Mouse (Mus musculus) right cerebral cortex, adult 2 months (tissue): ENCODE data around the gene P3h3.
A peak's percentile ranks its signal among the peaks of the same experiment; 100 is the strongest.
"Not testable (repeated sequence)": the region's sequence is repeated elsewhere in the genome, so short reads cannot be mapped to it uniquely, and the experiment has no call there.

ENCODE experiments used
- DNase-seq, 2 experiments: peaks; one replicate each; pipeline ENCODE4 v3.0.0; 2021 to 2022; ENCODE audit warnings: low spot score in 2 of 2

Gene P3h3

DNA sequence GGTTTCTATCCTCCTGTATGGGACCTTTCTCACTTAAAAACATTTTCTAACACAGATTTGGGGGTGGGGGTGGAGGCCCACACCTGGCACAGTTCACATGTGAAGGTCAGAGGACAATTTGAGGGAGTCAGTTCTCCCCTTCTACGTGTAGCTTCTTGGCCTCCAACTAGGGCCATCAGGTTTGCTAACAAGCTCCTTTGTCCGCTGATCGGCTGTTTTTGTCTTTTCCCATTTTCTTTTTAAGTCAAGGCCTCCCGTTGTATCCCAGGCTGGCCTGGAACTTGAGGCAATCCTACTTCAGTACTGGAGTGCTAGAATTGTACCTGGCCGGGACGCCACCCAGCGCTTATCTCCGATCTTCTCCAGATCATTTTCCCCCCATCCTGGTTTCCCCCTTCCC lies 25.9 kb downstream of the P3h3 start:
- no peak for DNase-seq

DNA sequence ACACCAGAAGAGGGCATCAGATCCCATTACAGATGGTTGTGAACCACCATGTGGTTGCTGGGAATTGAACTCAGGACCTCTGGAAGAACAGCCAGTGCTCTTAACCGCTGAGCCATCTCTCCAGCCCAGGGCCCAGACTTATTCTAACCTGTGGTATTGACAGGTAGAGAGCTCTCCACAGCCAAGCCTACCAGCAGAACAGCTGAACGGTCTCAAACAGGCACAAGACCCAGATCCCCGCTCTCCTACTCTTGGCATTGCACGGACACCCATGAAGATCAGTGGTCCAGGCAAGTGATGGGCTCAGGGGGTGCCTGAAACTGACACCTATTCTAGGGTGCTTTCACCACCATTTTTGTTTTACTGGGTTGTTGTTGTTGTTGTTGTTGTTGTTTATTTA lies 26.4 kb downstream of the P3h3 start:
- DNase-seq = not testable (repeated sequence)

DNA sequence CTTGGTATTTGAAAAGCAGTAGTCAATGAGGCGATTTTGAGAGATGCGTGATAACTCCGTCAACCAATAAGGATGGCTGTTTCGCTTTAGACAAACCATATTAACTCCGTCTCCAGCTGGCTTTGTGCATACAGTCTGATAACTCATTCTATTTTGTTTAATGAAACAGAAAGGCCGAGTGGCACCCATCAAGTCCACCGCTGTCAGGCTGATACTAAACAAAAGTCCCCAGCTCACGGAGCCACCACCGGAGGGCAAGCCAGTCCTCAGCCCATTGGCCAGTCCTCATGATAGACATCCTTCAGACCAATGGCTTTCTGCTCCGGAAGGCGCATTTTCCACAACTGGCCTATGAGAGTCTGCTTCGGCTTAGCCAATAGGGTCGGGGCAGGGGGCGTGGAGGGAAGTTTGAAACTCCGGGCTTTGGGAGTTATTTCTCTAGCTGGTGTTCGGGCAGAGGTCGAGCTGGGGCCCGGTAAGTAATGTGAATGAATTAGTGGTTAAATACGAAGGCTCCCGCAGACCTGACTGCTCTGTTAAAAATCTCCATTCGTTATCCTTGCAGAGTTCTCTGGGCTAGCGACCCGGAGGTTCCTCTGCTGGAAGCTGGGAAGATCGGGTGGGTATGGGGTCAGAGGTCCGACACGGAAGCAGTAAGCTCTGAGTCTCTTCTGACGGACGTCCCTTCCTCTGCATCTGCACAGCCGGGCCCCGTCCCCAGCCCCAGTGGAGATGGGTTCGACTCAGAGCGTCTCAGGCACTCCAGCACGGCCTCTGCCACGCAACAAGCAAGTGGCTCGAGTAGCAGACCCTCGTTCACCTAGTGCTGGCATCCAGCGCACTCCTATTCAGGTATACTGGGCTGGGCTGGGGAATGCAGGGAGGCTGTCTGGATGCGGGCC lies 27.5 kb downstream of the P3h3 start:
- peak; percentile 94 to 95 for DNase-seq

DNA sequence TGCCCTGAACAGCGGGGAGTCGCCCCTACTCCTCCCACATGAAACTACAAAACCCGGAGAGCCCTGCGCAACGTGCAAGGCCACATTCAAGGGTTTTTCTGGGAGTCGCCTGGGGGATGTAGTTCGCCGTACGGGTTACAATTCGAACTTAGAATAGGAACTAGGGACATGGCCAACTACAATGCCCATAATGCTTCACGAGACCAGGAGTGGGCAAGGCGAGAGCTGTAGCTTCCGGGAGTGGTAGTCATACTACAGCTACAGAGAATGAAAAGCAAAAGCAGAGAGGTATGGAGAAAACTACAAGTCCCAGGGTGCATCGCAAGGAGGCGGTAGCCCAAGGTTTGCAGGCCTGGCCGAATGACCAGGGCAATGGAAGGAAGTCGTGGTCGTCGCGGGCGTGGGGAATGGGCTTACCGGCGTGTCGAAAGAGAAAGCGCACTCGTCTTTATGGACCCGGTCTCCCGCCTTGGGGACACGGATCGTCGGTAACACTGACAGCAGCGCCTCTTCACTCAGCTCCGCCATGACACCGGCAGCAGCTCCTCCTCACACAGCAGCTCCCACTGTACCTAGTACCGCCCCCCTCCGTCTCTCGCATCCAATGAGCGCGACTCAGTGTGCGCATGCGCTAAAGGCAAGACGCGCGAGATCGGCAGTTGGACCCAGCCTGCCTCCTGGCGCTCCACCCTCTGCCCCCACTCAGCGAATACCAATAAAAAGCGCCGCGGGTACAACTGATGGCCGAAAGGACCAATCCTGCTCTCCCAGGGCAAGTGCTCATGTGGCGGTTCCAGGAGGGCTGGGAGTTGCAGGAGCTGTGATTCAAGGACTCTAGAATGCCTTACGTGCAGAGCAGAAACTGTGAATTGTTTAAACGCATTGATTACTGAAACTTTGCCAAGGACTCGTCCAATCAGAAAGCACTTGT lies 28.4 kb downstream of the P3h3 start, which contains the start of the genes Usp5 and Cdca3:
Gene Usp5, minus strand, starts transcription at position 617 of the 931 bp plus-strand sequence.
Gene Cdca3, plus strand, starts transcription at position 680 of the 931 bp plus-strand sequence.
- DNase-seq = peak; percentile 99

DNA sequence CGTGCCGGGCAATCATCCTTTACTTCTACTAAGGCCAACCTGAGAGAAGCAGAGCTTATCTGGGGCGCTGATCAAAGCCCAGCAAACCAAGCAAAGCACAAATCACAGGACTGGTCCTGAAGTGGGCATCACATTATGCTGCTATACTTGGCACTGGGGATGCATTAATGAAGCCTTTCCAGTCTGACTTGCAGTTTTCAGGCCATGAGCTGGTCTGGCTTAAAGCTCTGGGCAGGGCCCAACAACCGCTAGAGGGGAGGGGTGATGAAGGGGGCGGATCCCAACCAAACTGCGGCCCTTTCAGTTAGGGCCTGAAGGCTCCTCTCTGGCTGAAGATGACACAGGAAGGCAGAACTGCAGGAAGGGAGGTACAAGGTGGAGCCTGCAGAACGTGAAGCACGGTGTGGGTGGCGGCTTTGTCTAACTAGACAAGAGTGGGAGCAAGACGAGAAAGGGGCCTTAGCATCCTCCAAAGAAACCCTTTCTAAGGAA lies 29.4 kb downstream of the P3h3 start:
- peak; percentile 44 to 47 for DNase-seq

DNA sequence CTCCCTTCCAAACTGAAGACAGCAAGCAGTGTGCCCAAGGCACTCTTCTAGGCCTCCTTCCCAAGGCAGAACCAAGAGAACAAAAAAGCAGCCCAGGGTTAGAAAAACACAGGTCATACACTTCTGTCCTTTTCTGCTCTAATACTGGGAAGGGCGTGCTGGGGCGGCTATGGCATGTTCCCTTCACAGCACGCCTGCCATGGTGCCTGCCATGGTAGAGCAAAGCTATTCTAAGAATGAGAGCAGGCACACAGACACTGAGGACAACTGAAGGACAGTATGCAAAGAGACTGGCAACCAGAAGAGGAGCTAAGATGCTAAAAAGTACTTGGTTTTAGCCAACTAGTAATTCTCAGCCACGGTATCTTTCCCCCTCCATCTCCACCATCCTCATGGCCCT lies 35.5 kb downstream of the P3h3 start:
- no peak for DNase-seq

DNA sequence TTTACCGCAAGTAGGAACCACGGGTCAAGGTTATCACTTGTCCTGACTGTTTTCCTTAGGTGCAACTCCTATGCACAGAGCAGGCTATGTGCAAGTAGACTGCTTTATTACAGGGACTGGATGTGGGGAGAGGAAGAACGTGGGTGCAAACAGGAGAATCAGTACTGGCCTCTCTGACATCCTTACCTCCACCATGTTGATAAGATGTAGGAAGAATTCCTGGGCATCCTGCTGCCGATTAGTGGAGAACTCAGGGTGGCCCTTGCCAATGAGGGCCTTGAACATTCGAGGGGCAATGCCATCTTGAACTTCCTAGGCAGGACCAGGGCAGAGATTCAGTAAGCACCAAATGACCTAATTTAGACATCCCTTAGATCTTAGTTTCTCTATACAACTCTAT lies 36.7 kb downstream of the P3h3 start:
- no peak for DNase-seq

DNA sequence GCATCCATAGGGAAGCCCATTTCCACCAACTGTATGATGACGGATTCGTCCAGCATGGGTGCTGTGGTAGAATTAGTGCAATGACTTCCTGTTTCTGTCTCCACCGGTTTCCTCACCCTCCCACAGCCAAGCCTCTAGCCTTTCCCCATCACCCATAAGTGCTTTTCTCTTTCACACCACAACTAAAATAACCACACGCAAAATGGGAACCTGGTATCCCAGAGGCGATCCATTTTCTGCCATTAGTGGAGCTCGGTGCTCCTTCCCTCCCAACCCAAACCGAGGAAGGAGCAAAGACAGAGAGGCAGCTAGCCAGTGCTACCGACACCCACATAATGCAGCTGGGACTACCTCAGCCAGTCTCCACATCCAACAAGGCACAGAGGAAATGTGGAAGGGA lies 39.6 kb downstream of the P3h3 start:
- peak in 1 of 2 experiments; percentile 39 for DNase-seq

DNA sequence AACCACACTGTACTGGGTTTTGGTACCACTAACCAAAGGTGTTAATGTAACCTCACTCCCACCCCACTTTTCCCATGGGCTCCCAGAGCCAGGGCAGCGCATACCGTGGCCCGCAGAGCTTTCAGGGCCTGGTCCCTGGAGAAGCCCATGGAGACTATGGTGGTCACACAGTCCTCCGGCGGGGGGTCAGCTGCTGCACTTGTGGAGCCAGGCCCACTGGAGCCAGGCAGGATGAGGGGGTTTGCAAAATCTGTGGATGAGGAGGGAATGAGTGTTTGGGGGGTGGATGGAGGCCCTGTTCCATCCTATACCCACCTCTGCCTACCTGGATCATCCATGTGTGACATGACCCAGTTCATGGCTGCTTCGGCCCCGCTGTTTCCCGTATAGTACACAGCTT lies 40.0 kb downstream of the P3h3 start:
- no peak for DNase-seq

DNA sequence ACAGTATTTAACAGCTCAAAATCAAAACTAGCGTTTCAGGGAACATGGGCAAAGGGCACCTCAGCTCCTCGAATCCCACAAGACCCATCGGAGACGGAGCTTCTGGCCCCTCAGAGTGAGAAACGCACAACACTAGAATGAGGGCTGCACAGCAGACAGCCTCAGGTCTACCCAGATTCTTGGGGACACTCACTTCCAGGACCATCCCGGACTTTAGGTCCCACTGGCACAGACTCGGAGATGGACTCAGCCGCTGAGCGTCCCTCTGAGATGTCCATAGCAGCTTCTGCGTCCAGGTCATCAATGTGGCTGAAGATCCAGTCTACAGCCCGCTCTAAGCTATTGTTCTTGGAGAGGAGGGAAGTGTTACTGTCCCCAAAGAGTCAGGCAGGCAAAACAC lies 40.4 kb downstream of the P3h3 start:
- DNase-seq = no peak

DNA sequence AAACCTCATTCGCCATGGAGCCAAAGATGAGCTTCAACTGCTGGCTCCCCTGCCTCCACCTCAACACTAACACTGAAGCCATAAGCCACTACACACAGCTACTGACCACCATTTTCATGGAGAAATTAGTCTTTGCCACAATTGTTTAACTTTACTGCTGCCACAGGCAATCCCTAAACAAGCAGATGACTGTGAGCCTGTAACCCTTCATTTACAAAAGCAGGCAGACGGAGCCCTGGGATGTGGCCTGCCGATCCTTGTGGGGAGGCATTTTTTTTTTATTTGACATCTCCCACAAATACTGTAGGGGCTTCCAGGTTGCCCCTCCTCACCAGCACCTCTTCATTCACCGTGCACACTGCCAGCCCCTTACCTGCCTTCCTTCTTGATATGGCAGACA lies 40.9 kb downstream of the P3h3 start:
- DNase-seq = no peak

DNA sequence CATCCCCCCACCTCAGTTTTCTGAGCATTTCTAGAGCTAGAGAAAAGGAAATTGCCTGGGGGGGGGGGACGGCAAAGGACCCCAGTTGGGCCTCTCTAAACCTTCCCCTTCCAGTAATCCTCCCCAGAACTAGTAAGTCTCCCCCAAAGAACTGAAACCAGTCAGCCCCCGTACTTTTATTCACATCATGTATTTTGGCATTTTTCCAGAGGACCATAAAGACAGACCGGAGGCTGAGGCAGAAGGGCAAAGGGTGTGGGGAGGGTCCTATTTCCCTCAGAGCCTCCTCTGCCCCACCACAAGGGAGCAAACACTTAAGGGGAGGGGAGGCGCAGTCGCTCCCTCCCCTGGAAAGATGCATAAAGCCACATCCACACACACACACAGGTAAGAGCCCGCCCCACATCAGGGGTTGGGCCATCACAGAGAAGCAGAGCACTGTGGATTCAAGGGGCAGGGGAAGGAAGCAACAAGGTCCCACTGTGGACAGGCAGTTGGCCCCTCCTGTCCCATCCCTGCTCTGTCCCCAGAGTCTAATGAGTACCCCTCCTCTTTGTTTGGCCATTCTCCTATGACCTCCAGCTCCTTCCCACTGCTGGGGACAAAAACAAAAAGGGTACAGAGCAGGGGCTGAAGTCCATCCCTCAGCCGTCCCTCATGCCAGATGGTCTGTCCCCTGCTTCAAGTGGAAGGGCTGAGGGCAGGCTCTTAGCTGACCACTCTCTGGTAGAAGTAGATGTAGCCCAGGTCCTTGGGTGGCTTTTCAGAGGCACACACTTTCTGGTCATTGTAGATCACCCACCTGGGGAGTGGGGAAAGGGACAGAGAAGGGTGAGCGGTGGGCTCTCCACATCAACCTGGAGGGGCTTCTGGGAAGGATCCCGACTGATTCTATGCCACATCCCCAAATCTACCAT lies 42.4 kb downstream of the P3h3 start:
- no peak for DNase-seq

DNA sequence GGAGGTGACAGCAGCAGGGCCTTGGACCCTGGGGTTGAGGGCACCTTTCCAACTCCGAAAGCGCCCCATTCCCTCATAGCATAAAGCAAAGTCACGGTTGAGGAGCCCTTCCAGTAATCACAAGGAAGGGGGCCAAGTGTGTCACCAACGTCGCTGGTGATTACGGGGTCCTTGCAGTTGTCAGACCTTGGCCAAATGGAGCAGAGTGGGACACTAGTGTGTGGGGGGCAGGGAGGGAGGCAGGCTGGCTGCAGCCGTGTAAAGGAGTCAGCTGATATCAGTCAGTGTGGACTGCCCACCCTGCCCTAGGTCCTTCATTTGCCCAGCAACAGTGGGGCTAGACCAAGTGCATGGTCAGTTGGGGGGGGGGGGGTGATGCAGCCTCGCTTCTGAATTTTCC lies 43.1 kb downstream of the P3h3 start:
- DNase-seq = no peak

DNA sequence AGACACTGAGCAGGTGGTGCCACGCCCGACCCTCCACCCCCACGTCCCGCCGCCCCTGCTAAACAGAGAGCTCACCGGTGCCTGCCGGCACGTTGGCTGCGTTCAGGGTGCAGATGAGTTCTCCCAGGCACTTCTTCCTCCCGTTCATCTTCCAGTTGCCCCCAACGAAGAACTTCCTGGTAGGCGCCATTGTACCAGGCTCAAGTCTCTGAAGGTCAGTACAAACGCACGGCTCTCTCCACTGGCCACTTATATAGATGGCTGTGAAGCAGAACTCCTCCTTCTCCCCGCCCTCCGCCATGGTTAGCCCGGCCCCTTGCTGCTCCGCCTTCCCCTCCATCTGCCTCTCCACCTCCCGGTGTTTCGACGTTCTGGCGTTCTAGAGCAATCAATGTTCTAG lies 43.6 kb downstream of the P3h3 start, which contains the start of gene Tpi1:
Gene Tpi1, minus strand, starts transcription at position 364 of the 400 bp plus-strand sequence.
- DNase-seq = peak; percentile 86 to 89

DNA sequence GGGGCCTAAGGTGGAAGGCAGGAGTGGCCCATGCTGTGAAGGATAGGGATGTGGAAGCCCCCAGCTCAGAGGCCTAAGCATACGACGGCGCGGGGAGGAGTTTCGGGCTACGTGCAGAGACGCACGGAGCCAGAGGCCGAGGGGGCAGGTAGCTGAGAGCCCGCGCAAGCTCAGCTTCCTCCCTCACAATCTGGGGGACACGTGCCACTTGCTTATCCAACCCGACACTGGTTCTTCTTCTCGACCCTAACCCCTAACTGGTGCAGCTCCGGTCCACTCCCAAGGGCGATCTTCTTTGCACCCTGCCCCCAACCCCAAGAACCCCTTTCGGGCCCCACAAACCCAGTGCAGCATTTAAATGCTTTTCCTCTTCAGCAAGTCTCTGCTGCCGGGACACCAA lies 44.1 kb downstream of the P3h3 start:
- peak; percentile 70 for DNase-seq

DNA sequence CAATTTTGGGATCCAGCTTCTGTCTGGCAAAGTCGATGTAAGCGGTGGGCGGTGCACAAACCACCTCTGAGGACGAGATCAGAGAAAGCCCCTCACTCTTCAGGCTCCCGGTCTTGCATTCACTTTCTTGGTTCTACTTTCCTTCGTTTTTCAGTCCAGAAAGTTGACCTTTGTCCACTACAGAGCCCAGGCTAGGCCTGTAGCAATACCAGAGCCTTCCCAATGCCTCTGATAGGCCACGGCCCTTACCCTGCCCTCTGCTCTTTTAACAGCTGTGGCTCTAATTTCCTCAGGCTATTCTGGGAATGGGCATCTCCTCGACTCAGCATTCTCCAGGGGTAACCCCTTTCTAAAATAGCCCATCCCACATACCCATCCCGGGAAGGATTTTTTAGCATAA lies 44.7 kb downstream of the P3h3 start:
- DNase-seq = peak in 1 of 2 experiments; percentile 24

DNA sequence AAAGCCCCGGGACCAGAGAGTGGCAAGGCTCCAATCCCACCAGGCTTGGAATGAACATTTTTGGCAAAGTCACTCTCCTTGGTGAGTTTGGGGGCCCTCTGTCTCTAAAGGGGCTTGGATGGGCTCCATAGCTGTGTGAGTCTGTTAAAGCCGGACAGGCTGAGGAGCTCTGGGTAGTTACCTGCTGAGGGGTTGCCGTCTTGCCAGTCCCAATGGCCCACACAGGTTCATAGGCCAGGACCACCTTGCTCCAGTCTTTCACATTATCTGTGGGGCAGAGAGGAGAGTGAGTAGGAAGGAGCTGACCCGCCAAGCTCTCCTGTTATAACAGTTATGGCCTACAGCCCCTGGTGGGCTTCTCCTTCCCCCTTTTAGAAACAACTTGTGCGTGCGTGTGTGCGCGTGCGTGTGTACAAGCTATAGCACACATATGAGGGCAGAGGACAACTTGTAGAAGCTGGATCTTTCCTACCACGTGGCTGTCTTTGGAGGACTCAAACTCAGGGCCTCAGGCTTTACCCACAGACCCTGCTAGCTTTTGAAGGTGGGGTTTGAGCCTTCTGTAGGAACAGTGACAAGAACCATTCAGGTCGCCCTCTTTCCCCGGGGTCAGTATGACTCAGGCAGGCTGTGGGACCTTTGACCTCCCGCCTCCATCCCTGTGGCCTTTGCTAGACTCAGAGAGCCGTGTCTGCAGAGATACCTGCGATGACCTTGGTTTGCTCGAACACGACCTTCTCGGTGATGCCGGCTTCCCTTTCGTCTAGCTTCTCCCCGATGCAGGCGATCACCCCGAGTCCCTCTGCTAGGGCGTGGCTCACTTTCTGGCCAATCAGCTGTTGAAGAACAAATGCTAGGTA lies 45.6 kb downstream of the P3h3 start:
- no peak for DNase-seq

DNA sequence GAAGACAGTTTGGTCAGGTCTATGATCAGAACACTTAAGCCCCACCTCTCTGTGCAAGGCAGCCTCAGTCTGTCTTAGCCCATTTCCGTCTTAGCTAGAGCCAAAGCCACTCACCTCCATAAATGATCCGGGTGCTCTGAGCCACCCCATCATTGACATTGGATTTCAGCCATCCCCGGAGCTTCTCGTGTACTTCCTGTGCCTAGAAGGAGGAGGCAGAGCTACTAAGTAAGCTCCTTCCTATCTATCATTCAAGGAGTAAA lies 46.2 kb downstream of the P3h3 start:
- no peak for DNase-seq

DNA sequence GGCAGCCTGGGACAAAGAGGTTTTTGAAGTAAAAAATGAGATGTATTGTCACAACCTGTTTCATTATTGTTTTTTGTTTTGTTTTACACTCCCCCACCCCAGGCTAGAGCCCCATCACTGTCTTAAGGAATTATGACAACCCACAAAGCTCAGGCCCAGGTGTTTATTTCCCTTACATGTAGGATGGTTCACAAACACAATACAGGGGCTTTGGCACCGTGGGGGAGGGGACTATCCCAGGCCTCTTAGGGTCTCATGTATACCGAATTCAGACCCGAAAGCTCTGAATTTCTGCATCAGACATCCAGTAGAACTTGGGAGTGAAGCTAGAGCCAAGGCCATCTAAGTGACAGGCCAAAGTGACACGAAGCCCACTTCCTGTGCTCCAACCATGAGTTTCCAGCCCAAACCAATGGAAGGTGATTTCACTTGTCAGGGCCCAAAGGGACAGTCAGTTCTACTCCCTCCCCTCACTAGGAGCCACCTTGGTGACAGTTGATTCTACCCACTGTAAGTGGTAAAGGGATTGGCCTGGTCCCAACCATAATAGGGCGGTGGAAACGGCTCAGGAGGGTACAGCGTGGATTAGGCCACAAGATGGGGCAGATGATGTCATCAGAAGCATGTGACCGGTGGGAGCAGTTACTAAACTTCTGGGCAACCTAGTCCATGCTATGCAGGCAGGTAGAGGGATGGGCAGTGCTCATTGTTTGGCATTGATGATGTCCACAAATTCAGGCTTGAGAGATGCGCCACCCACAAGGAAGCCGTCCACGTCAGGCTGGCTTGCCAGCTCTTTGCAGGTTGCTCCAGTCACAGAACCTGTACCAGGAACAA lies 46.8 kb downstream of the P3h3 start:
- not testable (repeated sequence) for DNase-seq
